Mouse (Mus musculus): Measurements from ENCODE around the gene Dgkz. TPM values are rescaled to one million over a fixed set of nuclear protein-coding genes. Genes with fewer than 3 reads are reported as not detected.

Dgkz gene
- polyA plus RNA-seq, 1 experiment from 2014 or later = 85.9 TPM

DNA sequence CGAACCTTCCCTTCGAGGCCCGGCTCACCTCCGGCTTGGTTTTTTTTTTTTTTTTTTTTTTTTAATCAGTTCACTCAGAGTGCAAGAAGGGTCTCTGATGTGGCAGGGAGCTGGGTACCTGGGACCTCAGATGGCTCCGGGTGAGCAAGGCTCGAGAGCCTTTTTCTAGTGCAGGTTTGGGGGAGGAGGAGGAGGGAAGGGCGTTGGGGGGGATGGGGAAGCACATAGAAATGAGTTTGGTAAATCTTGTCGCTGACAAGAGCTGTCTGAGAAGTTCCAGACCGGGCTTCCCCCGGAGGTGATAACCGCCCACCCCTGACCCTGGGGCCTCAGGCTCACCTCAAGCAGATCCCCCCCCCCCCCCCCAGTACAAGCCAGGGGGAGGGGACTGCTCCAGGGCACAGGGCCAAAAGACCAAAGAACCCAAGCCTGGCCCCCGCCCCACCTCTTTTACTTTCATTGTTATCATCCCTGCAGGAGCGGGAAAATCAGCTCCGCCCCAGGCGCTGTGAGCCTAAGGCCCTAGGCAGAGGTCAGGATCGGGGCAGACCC, 43.4 kb downstream of the Dgkz start, which contains the start of gene Mdk:
Mdk (minus strand) TSS at position 138 of the 552 bp plus-strand sequence.
- Histone ChIP-seq H3K36me3 (ENCODE audit: control insufficient read depth, insufficient read depth, low read length) (peaks cover 29% of the 10 kb centered on the region), H3K4me3 (ENCODE audit: low read depth, low read length) (peak within 1 kb of the TSS; percentile 62), H3K4me2 (peak within 1 kb of the TSS; percentile 79), H3K9me3 (ENCODE audit: control insufficient read depth, low read length) (no peaks in the 10 kb centered on the region), H3K9ac (ENCODE audit: low read depth, low read length) (peak within 1 kb of the TSS; percentile 77), H3K27ac (ENCODE audit: low read depth, low read length) (peak within 1 kb of the TSS; percentile 87), H3K4me1 (replicated peaks; ENCODE audit: control insufficient read depth, insufficient read depth, low read length) (peaks cover 50% of the 10 kb centered on the region), H3K27me3 (replicated peaks; ENCODE audit: control insufficient read depth, insufficient read depth, low read length) (no peaks in the 10 kb centered on the region)
- peak; percentile 48 for ATAC-seq (replicated peaks; ENCODE audit: low FRiP score)
- DNase-seq (ENCODE audit: low spot score) = peak; percentile 76
- 2% methylated on average over 16 of the region's 16 CpGs for whole genome bisulfite sequencing

DNA sequence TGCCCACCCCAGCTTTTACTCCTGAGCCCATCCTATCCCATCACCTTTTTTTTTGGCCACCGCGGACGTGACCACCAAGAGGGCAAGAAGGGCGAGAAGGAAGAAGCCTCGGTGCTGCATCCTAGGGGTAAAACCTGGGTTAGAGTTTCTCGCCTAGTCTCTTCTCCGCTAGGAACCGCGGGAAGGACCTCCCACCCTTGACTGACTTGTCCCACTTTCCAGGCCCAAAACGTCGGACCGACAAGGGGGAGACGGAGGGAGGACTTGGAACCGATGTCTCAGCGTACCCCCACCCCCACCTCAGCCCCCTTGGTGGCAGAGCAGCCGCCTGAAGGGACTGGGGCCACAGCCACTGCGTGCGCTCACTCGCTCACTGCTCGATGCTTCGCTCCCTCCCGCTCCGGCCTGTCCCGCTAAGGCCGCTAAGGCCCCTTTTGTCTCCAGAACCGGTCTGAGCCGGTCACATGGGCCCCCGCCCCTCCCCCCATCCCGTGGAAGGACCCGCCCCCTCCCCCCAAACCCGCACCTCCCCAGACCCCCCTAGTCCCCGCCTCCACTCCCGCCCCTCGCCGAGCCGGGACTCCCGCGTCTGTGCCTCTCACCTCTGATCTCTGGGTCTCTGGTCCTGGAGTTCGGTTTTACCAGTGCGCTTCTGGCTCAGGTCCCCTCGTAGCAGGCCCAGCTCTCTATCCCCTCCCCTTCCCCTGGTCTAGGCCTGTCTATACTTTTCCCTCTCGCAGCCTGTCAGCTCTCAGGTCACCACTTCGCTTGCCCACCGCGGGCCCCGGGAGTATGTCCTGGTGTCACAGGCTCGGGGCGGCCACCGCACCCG, 44.1 kb downstream of the Dgkz start:
- 7% methylated on average over 48 of the region's 50 CpGs for WGBS
- peak; percentile 40; the same call in 1 of the 2 replicates for ATAC-seq (replicated peaks; ENCODE audit: low FRiP score)
- no peaks in the 10 kb centered on the region for H3K27me3 ChIP-seq (replicated peaks; ENCODE audit: control insufficient read depth, insufficient read depth, low read length)

DNA sequence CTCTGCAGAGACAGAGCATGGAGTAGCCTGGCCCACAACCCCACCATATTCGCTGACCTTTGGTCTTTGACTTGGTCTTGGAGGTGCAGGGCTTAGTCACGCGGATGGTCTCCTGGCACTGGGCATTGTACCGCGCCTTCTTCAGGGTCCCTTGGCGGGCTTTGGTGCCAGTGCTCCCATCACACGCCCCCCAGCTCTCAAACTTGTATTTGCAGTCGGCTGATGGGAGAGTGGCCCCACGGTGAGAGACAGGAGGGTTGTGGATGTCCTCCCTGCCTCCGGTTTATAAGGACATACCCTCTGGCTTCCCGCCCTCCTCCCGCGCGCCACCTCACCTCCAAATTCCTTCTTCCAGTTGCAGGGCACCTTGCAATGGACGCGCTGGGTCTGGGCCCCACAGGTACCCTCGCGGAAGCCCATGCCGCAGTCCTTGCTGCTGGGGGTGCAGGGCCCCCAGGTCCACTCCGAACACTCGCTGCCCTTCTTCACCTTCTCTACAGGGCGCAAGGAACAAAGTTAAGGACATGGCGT, 44.8 kb downstream of the Dgkz start:
- Histone ChIP-seq H3K4me1 (replicated peaks; ENCODE audit: control insufficient read depth, insufficient read depth, low read length) (peaks cover 53% of the 10 kb centered on the region), H3K4me2 (peak overlapping the region; percentile 79), H3K27me3 (replicated peaks; ENCODE audit: control insufficient read depth, insufficient read depth, low read length) (no peaks in the 10 kb centered on the region), H3K36me3 (ENCODE audit: control insufficient read depth, insufficient read depth, low read length) (peaks cover 18% of the 10 kb centered on the region), H3K9ac (ENCODE audit: low read depth, low read length) (peak overlapping the region; percentile 77), H3K4me3 (ENCODE audit: low read depth, low read length) (peak overlapping the region; percentile 62), H3K27ac (ENCODE audit: low read depth, low read length) (peak overlapping the region; percentile 87), H3K9me3 (ENCODE audit: control insufficient read depth, low read length) (no peaks in the 10 kb centered on the region)
- ATAC-seq (replicated peaks; ENCODE audit: low FRiP score) = no peak
- DNase-seq (ENCODE audit: low spot score) = no peak
- WGBS = 25% methylated on average over 23 of the region's 23 CpGs

More for the DNA sequence above, 44.1 kb downstream of the Dgkz start:
- Histone ChIP-seq H3K4me2 (peak overlapping the region; percentile 79), H3K27ac (ENCODE audit: low read depth, low read length) (peak overlapping the region; percentile 87), H3K9me3 (ENCODE audit: control insufficient read depth, low read length) (no peaks in the 10 kb centered on the region), H3K36me3 (ENCODE audit: control insufficient read depth, insufficient read depth, low read length) (peaks cover 23% of the 10 kb centered on the region), H3K4me3 (ENCODE audit: low read depth, low read length) (peak overlapping the region; percentile 62), H3K9ac (ENCODE audit: low read depth, low read length) (peak overlapping the region; percentile 77), H3K4me1 (replicated peaks; ENCODE audit: control insufficient read depth, insufficient read depth, low read length) (peaks cover 53% of the 10 kb centered on the region)
- peak; percentile 81 for DNase-seq (ENCODE audit: low spot score)

DNA sequence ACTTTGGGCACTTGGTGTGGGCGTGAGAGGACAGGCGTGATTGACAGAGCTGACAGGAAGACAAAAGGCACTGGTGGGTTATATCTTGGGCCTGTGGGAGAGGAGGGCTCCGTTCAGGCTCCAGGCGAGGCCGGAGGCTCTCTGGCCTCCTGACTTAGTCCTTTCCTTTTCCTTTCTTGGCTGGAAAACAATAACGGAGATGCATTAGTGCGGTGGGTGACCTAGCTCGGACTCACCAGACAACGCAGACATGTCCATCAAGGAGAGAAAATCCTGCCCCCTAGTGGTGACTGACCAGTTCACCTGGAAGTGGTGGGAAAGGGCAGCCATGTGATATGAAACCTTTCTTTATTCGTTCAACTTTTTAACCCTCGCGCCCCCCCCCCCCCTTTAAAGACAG, 45.7 kb downstream of the Dgkz start:
- DNase-seq (ENCODE audit: low spot score) (no peak), ATAC-seq (replicated peaks; ENCODE audit: low FRiP score) (no peak)
- peaks cover 50% of the 10 kb centered on the region for H3K4me1 ChIP-seq (replicated peaks; ENCODE audit: control insufficient read depth, insufficient read depth, low read length)
- H3K9ac ChIP-seq (ENCODE audit: low read depth, low read length) = peak overlapping the region; percentile 77; the same call in 1 of the 2 replicates
- H3K27me3 ChIP-seq (replicated peaks; ENCODE audit: control insufficient read depth, insufficient read depth, low read length) = peaks cover 2% of the 10 kb centered on the region; the same call in 1 of the 2 replicates
- peak overlapping the region; percentile 79 for H3K4me2 ChIP-seq
- H3K4me3 ChIP-seq (ENCODE audit: low read depth, low read length) = peak overlapping the region; percentile 62
- peaks cover 9% of the 10 kb centered on the region for H3K36me3 ChIP-seq (ENCODE audit: control insufficient read depth, insufficient read depth, low read length)
- no peaks in the 10 kb centered on the region for H3K9me3 ChIP-seq (ENCODE audit: control insufficient read depth, low read length)
- H3K27ac ChIP-seq (ENCODE audit: low read depth, low read length) = no peak overlapping the region
- 15% methylated on average over 12 of the region's 12 CpGs for WGBS

DNA sequence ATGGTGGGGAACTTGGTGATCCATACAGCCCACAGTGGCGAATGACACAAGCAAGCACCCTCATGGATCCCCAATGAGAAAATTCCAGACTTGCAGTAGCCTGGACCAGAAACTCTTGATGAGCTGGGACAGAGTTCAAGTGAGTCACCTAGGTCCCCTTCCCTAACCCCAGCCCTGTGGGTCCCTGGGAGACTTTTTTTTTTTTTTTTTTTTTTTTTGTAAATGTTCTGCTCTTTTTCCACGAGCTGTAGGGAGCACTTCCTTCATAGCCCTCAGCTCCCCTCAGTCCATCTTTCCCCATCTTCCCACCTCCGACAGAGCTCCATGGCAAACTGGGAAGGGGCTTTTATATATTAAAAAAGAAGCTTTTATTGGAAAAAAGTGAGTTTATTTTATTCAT, 46.2 kb downstream of the Dgkz start:
- H3K27me3 ChIP-seq (replicated peaks; ENCODE audit: control insufficient read depth, insufficient read depth, low read length) = peaks cover 6% of the 10 kb centered on the region; the same call in 1 of the 2 replicates
- peak overlapping the region; percentile 79; the same call in 1 of the 2 replicates for H3K4me2 ChIP-seq
- H3K4me3 ChIP-seq (ENCODE audit: low read depth, low read length) = peak overlapping the region; percentile 62; the same call in 1 of the 2 replicates
- DNase-seq (ENCODE audit: low spot score) (no peak), ATAC-seq (replicated peaks; ENCODE audit: low FRiP score) (no peak)
- no peaks in the 10 kb centered on the region for H3K9me3 ChIP-seq (ENCODE audit: control insufficient read depth, low read length)
- H3K9ac ChIP-seq (ENCODE audit: low read depth, low read length) = no peak overlapping the region
- H3K27ac ChIP-seq (ENCODE audit: low read depth, low read length) = no peak overlapping the region
- peaks cover 50% of the 10 kb centered on the region for H3K4me1 ChIP-seq (replicated peaks; ENCODE audit: control insufficient read depth, insufficient read depth, low read length)
- H3K36me3 ChIP-seq (ENCODE audit: control insufficient read depth, insufficient read depth, low read length) = peaks cover 7% of the 10 kb centered on the region
- WGBS = 60% methylated on average over 3 of the region's 3 CpGs

DNA sequence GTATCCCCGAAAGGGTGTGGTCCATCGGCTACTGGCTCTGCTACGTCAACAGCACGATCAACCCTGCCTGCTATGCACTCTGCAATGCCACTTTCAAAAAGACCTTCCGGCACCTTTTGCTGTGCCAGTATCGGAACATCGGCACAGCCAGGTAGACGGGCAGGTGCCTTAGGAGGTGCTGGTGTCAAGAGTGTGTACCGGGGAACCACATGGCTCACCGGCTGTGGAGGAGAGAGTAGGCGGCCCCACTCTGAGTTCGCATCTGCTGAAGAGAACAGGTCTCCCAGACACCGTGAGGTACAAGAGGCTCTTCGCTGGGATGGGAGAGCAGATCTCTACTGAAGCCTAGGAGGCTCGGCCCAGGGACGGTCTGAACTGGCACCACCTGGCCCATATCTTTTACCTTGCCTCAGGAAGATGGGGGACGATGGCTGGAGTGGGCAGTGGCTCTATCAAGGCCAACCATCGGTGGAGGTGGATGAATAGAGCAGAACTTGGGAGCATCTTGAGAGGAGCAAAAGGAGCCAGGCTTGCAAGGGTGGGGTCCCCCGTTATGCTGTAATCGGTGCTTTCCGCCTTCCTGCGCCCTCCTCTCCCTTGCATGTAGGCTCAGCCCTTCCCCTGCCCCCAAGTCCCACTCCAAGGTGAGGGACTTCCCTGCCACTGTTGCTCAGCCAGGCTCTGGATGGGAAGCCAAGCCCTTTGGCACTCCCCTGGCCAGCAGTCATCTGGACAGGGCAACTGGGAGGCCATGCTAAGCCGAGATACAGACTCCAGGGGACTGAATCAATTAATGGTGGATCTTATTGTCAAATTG, 46.9 kb downstream of the Dgkz start:
- H3K4me3 ChIP-seq (ENCODE audit: low read depth, low read length) = no peak overlapping the region
- H3K36me3 ChIP-seq (ENCODE audit: control insufficient read depth, insufficient read depth, low read length) = peaks cover 6% of the 10 kb centered on the region
- WGBS = 70% methylated on average over 23 of the region's 23 CpGs
- H3K27ac ChIP-seq (ENCODE audit: low read depth, low read length) = no peak overlapping the region
- H3K4me2 ChIP-seq = no peak overlapping the region; the same call in 1 of the 2 replicates
- H3K9ac ChIP-seq (ENCODE audit: low read depth, low read length) = no peak overlapping the region
- ATAC-seq (replicated peaks; ENCODE audit: low FRiP score) (no peak), DNase-seq (ENCODE audit: low spot score) (peak; percentile 33)
- peaks cover 51% of the 10 kb centered on the region for H3K4me1 ChIP-seq (replicated peaks; ENCODE audit: control insufficient read depth, insufficient read depth, low read length)
- H3K9me3 ChIP-seq (ENCODE audit: control insufficient read depth, low read length) = no peaks in the 10 kb centered on the region
- H3K27me3 ChIP-seq (replicated peaks; ENCODE audit: control insufficient read depth, insufficient read depth, low read length) = peaks cover 12% of the 10 kb centered on the region

DNA sequence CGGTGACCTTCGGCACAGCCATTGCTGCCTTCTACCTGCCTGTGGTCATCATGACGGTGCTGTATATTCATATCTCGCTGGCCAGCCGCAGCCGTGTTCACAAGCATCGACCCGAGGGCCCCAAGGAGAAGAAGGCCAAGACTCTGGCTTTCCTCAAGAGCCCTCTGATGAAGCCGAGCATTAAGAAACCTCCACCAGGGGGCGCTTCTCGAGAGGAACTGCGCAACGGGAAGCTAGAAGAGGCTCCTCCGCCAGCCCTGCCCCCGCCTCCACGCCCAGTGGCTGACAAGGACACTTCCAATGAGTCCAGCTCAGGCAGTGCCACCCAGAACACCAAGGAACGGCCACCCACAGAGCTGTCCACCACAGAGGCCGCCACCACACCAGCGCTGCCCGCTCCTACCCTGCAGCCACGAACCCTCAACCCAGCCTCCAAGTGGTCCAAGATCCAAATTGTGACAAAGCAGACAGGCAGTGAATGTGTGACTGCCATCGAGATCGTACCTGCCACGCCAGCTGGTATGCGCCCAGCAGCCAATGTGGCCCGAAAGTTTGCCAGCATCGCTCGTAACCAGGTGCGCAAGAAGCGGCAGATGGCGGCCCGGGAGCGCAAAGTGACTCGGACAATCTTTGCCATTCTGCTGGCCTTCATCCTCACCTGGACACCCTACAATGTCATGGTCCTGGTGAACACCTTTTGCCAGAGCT, 47.7 kb downstream of the Dgkz start:
- Histone ChIP-seq H3K4me3 (ENCODE audit: low read depth, low read length) (peak overlapping the region; percentile 20; the same call in 1 of the 2 replicates), H3K4me1 (replicated peaks; ENCODE audit: control insufficient read depth, insufficient read depth, low read length) (peaks cover 49% of the 10 kb centered on the region), H3K4me2 (peak overlapping the region; percentile 58), H3K36me3 (ENCODE audit: control insufficient read depth, insufficient read depth, low read length) (no peaks in the 10 kb centered on the region), H3K9me3 (ENCODE audit: control insufficient read depth, low read length) (no peaks in the 10 kb centered on the region), H3K27ac (ENCODE audit: low read depth, low read length) (no peak overlapping the region), H3K27me3 (replicated peaks; ENCODE audit: control insufficient read depth, insufficient read depth, low read length) (peaks cover 19% of the 10 kb centered on the region), H3K9ac (ENCODE audit: low read depth, low read length) (no peak overlapping the region)
- WGBS = 33% methylated on average over 34 of the region's 34 CpGs
- ATAC-seq (replicated peaks; ENCODE audit: low FRiP score) = 0 out of 2 replicates have a peak, but pooled peaks have one; percentile 7
- peak; percentile 84 for DNase-seq (ENCODE audit: low spot score)
